In the genomic region with DNA sequence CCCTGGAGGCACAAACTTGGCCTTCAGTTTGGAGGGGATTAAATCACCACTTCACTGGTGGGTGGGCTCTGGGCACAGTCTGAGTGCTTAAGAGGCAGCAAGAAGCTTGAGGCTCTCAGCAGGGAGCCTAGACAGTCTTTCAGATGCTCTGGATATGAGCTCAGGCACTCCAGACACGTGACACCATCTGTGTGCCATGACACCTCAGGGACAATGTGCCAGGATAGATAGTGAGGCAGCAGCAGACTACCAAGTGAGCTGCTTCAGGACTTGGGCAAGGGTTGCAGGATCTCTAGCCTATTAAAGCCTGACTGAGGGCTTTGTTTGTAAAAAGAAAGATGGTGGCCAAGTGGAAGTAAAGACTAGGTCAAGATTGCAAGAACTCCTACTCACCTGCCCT, we compare ENCODE assay signal across 15 mouse cellular contexts.
"Had no signal": no experiment of that assay in that cellular context is flagged by ENCODE, and none has a peak within 500 bp of the region (broad histone marks: within the 10 kb centered on the region; RNA-seq: fewer than 3 reads in every experiment).

No protein-coding gene starts in this region.

- ATAC-seq: intestine, embryonic 16.5 days had no signal

- H3K4me1 ChIP-seq: liver, embryonic 15.5 days had no signal

- H3K4me3 ChIP-seq: limb, embryonic 15.5 days; liver, embryonic 15.5 days; megakaryocyte, embryonic 14.5 days; neural tube, embryonic 13.5 days had no signal

- H3K9me3 ChIP-seq: limb, embryonic 15.5 days; liver, embryonic 15.5 days; megakaryocyte, embryonic 14.5 days; neural tube, embryonic 13.5 days had no signal

- H3K27ac ChIP-seq: limb, embryonic 15.5 days; liver, embryonic 15.5 days; neural tube, embryonic 13.5 days had no signal

- H3K36me3 ChIP-seq: limb, embryonic 15.5 days; liver, embryonic 15.5 days; neural tube, embryonic 13.5 days had no signal

- DNase-seq: kidney, adult 8-10 months; kidney, postnatal 25 days; lung, embryonic 14.5 days; lung, postnatal 10 days; lung, postnatal 4 days; midbrain, embryonic 14.5 days; right cerebral cortex, postnatal 4 days; spleen, adult 18-20 months; thymus, adult 18-20 months; thymus, postnatal 14 days had no signal

- H3K27me3 ChIP-seq: limb, embryonic 15.5 days; liver, embryonic 15.5 days; neural tube, embryonic 13.5 days had no signal

- H3K4me2 ChIP-seq: limb, embryonic 15.5 days; liver, embryonic 15.5 days; lung, embryonic 14.5 days; neural tube, embryonic 13.5 days had no signal

- H3K9ac ChIP-seq: limb, embryonic 15.5 days; liver, embryonic 15.5 days; lung, embryonic 14.5 days; neural tube, embryonic 13.5 days had no signal
